Mouse (Mus musculus) 3134 (cell line): Measurements from ENCODE around the gene Olfr645.

ENCODE experiments used
- DNase-seq: peaks from one replicate; pipeline ENCODE4 v3.0.0-alpha.2; 2011; ENCODE audit warnings: low spot score; ENCODE audit not compliant: insufficient read length; ENCODE audit errors: extremely low read depth

Olfr645 gene

GRCm38 (mm10) chr7:104085365-104085764 is at the start of gene Olfr645:
Olfr645 (minus strand) TSS chr7:104085465.
- DNase-seq = no peak

GRCm38 (mm10) chr7:104129726-104130125 is 44.5 kb upstream of the Olfr645 start, which contains the start of gene Ubqln5:
Ubqln5 (minus strand) TSS chr7:104129826.
- DNase-seq = no peak

GRCm38 (mm10) chr7:104104757-104104972 is 19.4 kb upstream of the Olfr645 start, which contains the start of gene Olfr646:
Olfr646 (plus strand) TSS chr7:104104873.
- DNase-seq = no peak

- DNase-seq = no peak
Observed at GRCm38 (mm10) chr7:104103913-104104756, 18.9 kb upstream of the Olfr645 start.

GRCm38 (mm10) chr7:104071769-104072168 is 13.5 kb downstream of the Olfr645 start, which contains the start of gene Olfr644:
Olfr644 (minus strand) TSS chr7:104071869.
- DNase-seq = no peak

GRCm38 (mm10) chr7:104061345-104061744 is 23.9 kb downstream of the Olfr645 start, which contains the start of gene 4930516K23Rik:
4930516K23Rik (minus strand) TSS chr7:104061445.
- DNase-seq = no peak

- no peak for DNase-seq
Observed at GRCm38 (mm10) chr7:104059215-104059614, 26.1 kb downstream of the Olfr645 start.

- no peak for DNase-seq
Observed at GRCm38 (mm10) chr7:104052566-104052965, 32.7 kb downstream of the Olfr645 start, which contains the start of gene Olfr642. Olfr642 (minus strand) TSS chr7:104052666.

GRCm38 (mm10) chr7:104050745-104051144 is 34.5 kb downstream of the Olfr645 start:
- DNase-seq = no peak

- no peak for DNase-seq
Observed at GRCm38 (mm10) chr7:104035145-104035544, 50.1 kb downstream of the Olfr645 start, which contains the start of gene Olfr641. Olfr641 (plus strand) TSS chr7:104035445.
